Mouse (Mus musculus) C3H10T1/2 (cell line): Measurements from ENCODE around the gene Rufy3. TPM values are rescaled to one million over a fixed set of nuclear protein-coding genes. Genes with fewer than 3 reads are reported as not detected.

Source experiments
- polyA plus RNA-seq, 2 experiments: library from polyadenylated mRNA; unstranded; fragments of >200 nt; fragmentation: generic; extraction: Trizol; gene quantifications; one replicate each; pipeline ENCODE4 v1.2.1; 2012; ENCODE audit warnings: missing spikeins in 2 of 2

Rufy3 gene
- 1 to 10 TPM in 1 of 2 experiments, under 1 TPM in 1; 0.54 to 4.1 TPM for polyA plus RNA-seq

DNA sequence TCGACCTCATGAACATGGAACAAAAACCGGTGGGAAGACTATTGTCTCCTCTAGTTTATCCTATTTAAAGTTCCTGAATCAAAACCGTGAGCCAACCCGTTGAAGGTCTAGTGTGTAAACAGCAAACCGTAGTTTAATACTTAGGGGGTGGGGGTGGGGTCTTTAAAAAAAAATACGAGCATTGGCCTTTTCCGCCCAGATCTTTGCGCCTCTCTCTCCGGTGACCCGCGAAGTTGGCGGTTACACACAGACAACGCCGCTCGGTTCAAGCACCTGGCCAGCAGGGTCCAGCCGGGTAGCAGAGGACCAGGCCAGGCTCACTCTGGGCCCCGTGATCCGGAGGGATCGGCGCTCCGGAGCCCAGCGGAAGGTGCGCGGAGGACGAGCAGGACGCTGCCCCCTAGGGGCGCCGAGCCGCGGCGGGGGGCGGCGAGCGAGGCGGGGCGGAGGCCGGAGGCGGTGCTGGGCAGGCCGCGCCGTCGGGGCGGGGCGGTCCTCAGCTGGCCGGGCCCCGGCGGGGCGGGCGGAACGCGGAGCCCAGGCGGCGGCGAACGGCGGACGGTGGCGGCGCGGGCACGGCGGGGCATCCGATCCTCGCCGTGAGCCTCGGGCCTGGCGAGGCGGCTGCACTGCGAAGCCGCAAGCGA is at the start of gene Rufy3:
TSS of gene Rufy3 (plus strand) at position 540 of the 647 bp plus-strand sequence.

GRCm38 (mm10) chr5:88527657-88528056 is 37.2 kb upstream of the Rufy3 start, which contains the start of gene Jchain:
Jchain (minus strand) TSS chr5:88527891.

DNA sequence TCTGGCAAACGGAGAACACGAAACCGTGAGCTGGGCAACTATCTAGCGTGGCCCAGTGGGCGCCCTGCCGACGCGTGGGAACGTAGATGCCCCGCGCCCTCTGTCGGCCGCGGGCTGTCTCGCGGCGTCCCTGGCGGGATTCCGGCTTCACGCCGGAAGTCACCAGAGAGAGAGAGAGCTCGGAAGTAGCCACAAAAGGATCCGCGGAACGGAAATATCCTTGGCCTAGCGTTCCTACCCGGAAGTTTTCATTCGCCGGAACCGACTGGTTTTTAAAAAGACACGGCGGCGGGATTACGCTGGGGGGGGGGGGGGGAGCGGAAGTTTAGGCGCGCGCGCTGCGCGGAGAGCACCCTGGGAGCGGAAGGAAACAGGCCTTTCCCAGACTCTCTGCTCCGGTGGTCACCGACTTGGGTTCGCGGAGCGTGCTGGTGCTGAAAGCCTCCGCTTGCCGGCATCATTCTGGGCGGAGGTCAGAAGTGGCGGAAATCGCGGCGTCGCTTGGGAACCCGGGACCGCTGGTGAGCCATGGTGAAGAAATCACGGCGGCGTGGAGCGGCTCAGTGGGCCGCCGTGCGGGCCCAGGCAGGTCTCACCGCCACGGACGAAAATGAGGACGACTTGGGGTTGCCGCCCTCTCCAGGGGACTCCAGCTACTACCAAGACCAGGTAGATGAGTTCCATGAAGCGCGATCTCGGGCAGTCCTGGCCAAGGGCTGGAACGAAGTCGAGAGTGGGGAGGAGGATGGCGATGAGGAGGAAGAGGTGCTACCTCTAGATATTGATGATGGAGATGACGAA is 10.6 kb upstream of the Rufy3 start, which contains the start of gene Utp3:
TSS of gene Utp3 (plus strand) at position 377 of the 801 bp plus-strand sequence.

DNA sequence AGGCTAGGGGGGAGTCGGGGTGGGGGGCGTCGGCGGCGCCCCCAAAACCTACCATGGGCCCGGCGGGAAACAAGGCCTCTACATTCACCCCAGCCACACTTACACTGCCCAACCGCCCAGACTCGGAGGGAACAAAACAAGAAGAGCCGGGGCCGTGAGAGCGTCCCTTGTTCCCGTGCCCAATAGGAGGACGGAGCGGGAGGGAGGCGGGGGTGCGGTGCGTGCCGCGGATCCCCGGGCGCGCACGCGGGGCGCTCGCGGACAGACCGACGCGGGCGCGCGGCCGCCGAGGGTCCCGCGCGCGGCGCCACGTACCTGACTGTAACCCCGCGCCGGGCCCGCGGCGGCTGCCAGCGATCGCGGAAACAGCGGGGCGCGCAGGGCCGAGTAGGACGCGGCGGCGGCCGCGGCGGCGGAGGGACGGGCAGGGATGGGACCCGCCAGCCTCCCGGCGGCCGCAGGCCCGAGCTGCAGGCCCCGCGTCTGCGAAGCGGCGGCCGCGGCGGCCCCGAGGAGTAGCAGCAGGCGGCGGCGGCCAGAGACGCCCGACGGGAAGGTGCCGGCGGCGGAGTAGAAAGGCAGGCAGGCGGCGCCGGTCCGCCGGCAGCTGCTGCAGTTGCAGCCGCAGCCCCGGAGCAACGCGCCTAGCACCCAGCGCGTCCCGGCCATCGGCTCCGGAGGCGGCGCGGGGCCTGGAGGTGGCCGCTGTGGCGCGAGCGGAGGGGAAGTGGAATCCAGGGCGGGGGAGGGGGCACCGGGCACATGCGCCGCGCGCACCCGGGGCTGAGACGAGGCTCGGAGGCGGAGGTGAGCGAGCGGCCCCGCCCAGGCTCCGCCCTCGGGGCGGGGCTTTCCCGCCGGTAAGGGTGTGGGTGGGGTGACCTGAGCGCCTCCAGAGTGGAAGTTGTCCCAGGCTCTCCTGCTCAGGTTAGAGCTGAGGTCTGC is 110.9 kb downstream of the Rufy3 start, which contains the start of gene Grsf1:
TSS of gene Grsf1 (minus strand) at position 729 of the 945 bp plus-strand sequence.

Other genes starting within 250 kb of the Rufy3 start
- not detected for gene Prol1, start 247.7 kb upstream of the Rufy3 start, polyA plus RNA-seq
- not detected for gene Amtn, start 188.9 kb upstream of the Rufy3 start, polyA plus RNA-seq
- not detected for gene Ambn, start 109.0 kb upstream of the Rufy3 start, polyA plus RNA-seq
- gene Enam, start 77.1 kb upstream of the Rufy3 start, polyA plus RNA-seq: not detected
- under 1 TPM in 1 of 2 experiments, not detected in 1; 0.09 TPM for gene Jchain, start 37.1 kb upstream of the Rufy3 start, polyA plus RNA-seq
- 10 to 100 TPM in 1 of 2 experiments, 1 to 10 TPM in 1; 9.0 to 48.6 TPM for gene Utp3, start 10.6 kb upstream of the Rufy3 start, polyA plus RNA-seq
- gene Grsf1, start 111.1 kb downstream of the Rufy3 start, polyA plus RNA-seq: 10 to 100 TPM in 1 of 2 experiments, 1 to 10 TPM in 1; 5.3 to 23.5 TPM
- gene Mob1b, start 155.8 kb downstream of the Rufy3 start, polyA plus RNA-seq: 1 to 10 TPM in 1 of 2 experiments, under 1 TPM in 1; 0.67 to 2.1 TPM
- gene Dck, start 200.0 kb downstream of the Rufy3 start, polyA plus RNA-seq: 1 to 10 TPM; 1.4 to 2.1 TPM